ENCODE assay signal across 9 mouse cellular contexts in the genomic region with DNA sequence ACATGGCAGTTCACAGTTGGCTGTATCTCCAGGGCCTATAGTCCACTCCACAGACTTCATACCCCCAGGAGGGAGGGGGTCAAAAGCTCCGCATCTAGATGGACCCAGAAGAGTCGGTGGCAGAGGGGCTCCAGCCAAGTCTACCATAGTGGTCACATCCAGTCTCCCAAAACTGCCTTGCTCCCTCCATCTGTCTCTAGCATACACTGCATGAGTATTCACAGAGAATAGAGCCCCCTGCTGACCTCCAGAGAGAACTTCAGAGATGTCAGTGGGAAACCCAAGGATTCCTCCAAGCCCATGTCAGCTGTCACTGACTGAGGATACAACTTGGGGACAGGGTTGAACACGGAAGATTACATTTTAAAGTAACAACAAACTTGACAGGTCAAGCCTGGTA. TPM values are rescaled to one million over a fixed set of nuclear protein-coding genes. Genes with fewer than 3 reads are reported as not detected.
DNase-seq lines count a peak whose midpoint lies in the region; ATAC-seq and TF ChIP-seq lines count a peak whose summit lies in the region.
"Had no signal": no experiment of that assay in that cellular context is flagged by ENCODE, and none has a peak within 500 bp of the region (broad histone marks: within the 10 kb centered on the region; RNA-seq: fewer than 3 reads in every experiment).

No protein-coding gene starts in this region.

- ATAC-seq in forebrain, postnatal 0 days, result peak; percentile 42; the same call in 1 of the 2 replicates
- ATAC-seq in forebrain, embryonic 15.5 days (replicated peaks), result no peak
- no peak for ATAC-seq in liver, embryonic 14.5 days (ENCODE audit: insufficient read depth)
- ATAC-seq in liver, embryonic 11.5 days (replicated peaks; ENCODE audit: low FRiP score), result no peak

- no peak for DNase-seq in forebrain, postnatal 0 days
- no peak for DNase-seq in liver, embryonic 14.5 days (ENCODE audit: low read depth in 3 of 3, low spot score in 3 of 3)
- DNase-seq in liver, embryonic 11.5 days (ENCODE audit: low spot score), result no peak
- DNase-seq in ZHBTc4 (ENCODE audit: low read depth, low spot score), result peak; percentile 76
- DNase-seq in naive thymus-derived CD4-positive, alpha-beta T cell, adult 2 months (ENCODE audit: low read depth), result peak; percentile 67
- no peak for DNase-seq in ovary, postnatal 36 days (ENCODE audit: low spot score)
- DNase-seq in cerebellum, adult 11 months, result no peak

- H3K27ac ChIP-seq in forebrain, postnatal 0 days (ENCODE audit: low read depth, low read length), result no peak overlapping the region
- no peak overlapping the region for H3K27ac ChIP-seq in forebrain, embryonic 15.5 days (replicated peaks)
- H3K27ac ChIP-seq in liver, embryonic 14.5 days, result no peak overlapping the region
- no peak overlapping the region for H3K27ac ChIP-seq in liver, embryonic 11.5 days (ENCODE audit: low read depth, low read length)

- H3K9me3 ChIP-seq in forebrain, postnatal 0 days (ENCODE audit: low read length), result no peaks in the 10 kb centered on the region
- no peaks in the 10 kb centered on the region for H3K9me3 ChIP-seq in forebrain, embryonic 15.5 days
- no peaks in the 10 kb centered on the region for H3K9me3 ChIP-seq in liver, embryonic 14.5 days (ENCODE audit: control insufficient read depth, low read length)
- H3K9me3 ChIP-seq in liver, embryonic 11.5 days (ENCODE audit: control insufficient read depth, low read length), result no peaks in the 10 kb centered on the region
- H3K9me3 ChIP-seq: megakaryocyte, embryonic 14.5 days had no signal

- H3K4me2 ChIP-seq in forebrain, postnatal 0 days (ENCODE audit: low read depth), result no peak overlapping the region
- H3K4me2 ChIP-seq in forebrain, embryonic 15.5 days (replicated peaks), result no peak overlapping the region
- no peak overlapping the region for H3K4me2 ChIP-seq in liver, embryonic 14.5 days (ENCODE audit: low read depth)
- H3K4me2 ChIP-seq in liver, embryonic 11.5 days, result no peak overlapping the region

- peak; percentile 61 for TF ChIP-seq CTCF in forebrain, postnatal 0 days (IDR thresholded peaks at IDR 0.05; ENCODE audit: low read depth)
- TF ChIP-seq CTCF in liver, embryonic 14.5 days (IDR thresholded peaks at IDR 0.05; ENCODE audit: low read depth), result peak; percentile 72

- H3K27me3 ChIP-seq in forebrain, postnatal 0 days (ENCODE audit: insufficient read depth, low read length), result no peaks in the 10 kb centered on the region
- no peaks in the 10 kb centered on the region for H3K27me3 ChIP-seq in forebrain, embryonic 15.5 days
- H3K27me3 ChIP-seq in liver, embryonic 14.5 days (ENCODE audit: control insufficient read depth, insufficient read depth, low read length), result no peaks in the 10 kb centered on the region
- no peaks in the 10 kb centered on the region for H3K27me3 ChIP-seq in liver, embryonic 11.5 days (replicated peaks; ENCODE audit: control insufficient read depth, insufficient read depth, low read length)
- H3K27me3 ChIP-seq: megakaryocyte, embryonic 14.5 days had no signal

- no peak overlapping the region for H3K4me3 ChIP-seq in forebrain, postnatal 0 days (ENCODE audit: low read depth, low read length)
- H3K4me3 ChIP-seq in forebrain, embryonic 15.5 days, result no peak overlapping the region
- H3K4me3 ChIP-seq in liver, embryonic 14.5 days (ENCODE audit: insufficient read depth in 1 of 2, low read depth in 2 of 2, low read length in 2 of 2), result no peak overlapping the region
- H3K4me3 ChIP-seq in liver, embryonic 11.5 days (ENCODE audit: low read depth, low read length), result no peak overlapping the region
- H3K4me3 ChIP-seq: megakaryocyte, embryonic 14.5 days had no signal

- WGBS in forebrain, postnatal 0 days, result 81% methylated on average over 3 of the region's 3 CpGs
- 63% methylated on average over 3 of the region's 3 CpGs for WGBS in forebrain, embryonic 15.5 days
- 40% methylated on average over 3 of the region's 3 CpGs for WGBS in liver, embryonic 14.5 days (ENCODE audit: insufficient replicate concordance)
- WGBS in liver, embryonic 11.5 days, result 49% methylated on average over 3 of the region's 3 CpGs

- H3K9ac ChIP-seq in forebrain, postnatal 0 days, result no peak overlapping the region
- no peak overlapping the region for H3K9ac ChIP-seq in forebrain, embryonic 15.5 days (replicated peaks)
- no peak overlapping the region for H3K9ac ChIP-seq in liver, embryonic 14.5 days (replicated peaks)
- H3K9ac ChIP-seq in liver, embryonic 11.5 days (ENCODE audit: low read depth, low read length), result no peak overlapping the region

- no peaks in the 10 kb centered on the region for H3K36me3 ChIP-seq in forebrain, postnatal 0 days (ENCODE audit: insufficient read depth)
- no peaks in the 10 kb centered on the region for H3K36me3 ChIP-seq in forebrain, embryonic 15.5 days
- H3K36me3 ChIP-seq in liver, embryonic 14.5 days (replicated peaks; ENCODE audit: control insufficient read depth, insufficient read depth, low read depth), result no peaks in the 10 kb centered on the region
- H3K36me3 ChIP-seq in liver, embryonic 11.5 days (ENCODE audit: control insufficient read depth, insufficient read depth, low read length), result no peaks in the 10 kb centered on the region

- no peaks in the 10 kb centered on the region for H3K4me1 ChIP-seq in forebrain, postnatal 0 days (ENCODE audit: insufficient read depth)
- H3K4me1 ChIP-seq in forebrain, embryonic 15.5 days, result no peaks in the 10 kb centered on the region
- peaks cover 20 to 29% of the 10 kb centered on the region in 2 experiments for H3K4me1 ChIP-seq in liver, embryonic 14.5 days (replicated peaks; ENCODE audit: control insufficient read depth in 2 of 2, insufficient read depth in 2 of 2, low read length in 1 of 2)
- H3K4me1 ChIP-seq in liver, embryonic 11.5 days (replicated peaks; ENCODE audit: control insufficient read depth, insufficient read depth, low read length), result peaks cover 39% of the 10 kb centered on the region

- TF ChIP-seq EP300 in liver, embryonic 14.5 days (IDR thresholded peaks at IDR 0.05; ENCODE audit: low read depth), result no peak

RNA-seq across cellular contexts. Expression of gene Cd2bp2, which starts 10.2 kb away (rescaled TPM):
- 89.9 and 131 TPM in 2 replicates for total RNA-seq in forebrain, postnatal 0 days (2014; rRNA removed)
- polyA plus RNA-seq in forebrain, postnatal 0 days (2015; fragmentation: Nextera tagmentation; extraction: Ambion mirVana), result 55.0 and 67.5 TPM in 2 replicates
- 86.7 and 91.5 TPM in 2 replicates for polyA plus RNA-seq in forebrain, embryonic 15.5 days (2015; fragmentation: Nextera tagmentation; extraction: Ambion mirVana)
- polyA plus RNA-seq in liver, embryonic 14.5 days (2012; rRNA removed), result 17.6 and 27.6 TPM in 2 replicates
- 17.4 and 18.4 TPM in 2 replicates for polyA plus RNA-seq in liver, embryonic 14.5 days (2014; fragmentation: Nextera tagmentation; extraction: Ambion mirVana)
- 50.3 and 59.5 TPM in 2 replicates for polyA plus RNA-seq in liver, embryonic 11.5 days (2014; fragmentation: Nextera tagmentation; extraction: Ambion mirVana)

RNA-seq across cellular contexts. Expression of gene Tbc1d10b, which starts 22.7 kb away (rescaled TPM):
- total RNA-seq in forebrain, postnatal 0 days (2014; rRNA removed), result 63.8 and 68.7 TPM in 2 replicates
- polyA plus RNA-seq in forebrain, postnatal 0 days (2015; fragmentation: Nextera tagmentation; extraction: Ambion mirVana), result 18.1 and 24.8 TPM in 2 replicates
- polyA plus RNA-seq in forebrain, embryonic 15.5 days (2015; fragmentation: Nextera tagmentation; extraction: Ambion mirVana), result 33.6 and 35.1 TPM in 2 replicates
- 12.8 and 15.5 TPM in 2 replicates for polyA plus RNA-seq in liver, embryonic 14.5 days (2012; rRNA removed)
- 10.9 and 13.2 TPM in 2 replicates for polyA plus RNA-seq in liver, embryonic 14.5 days (2014; fragmentation: Nextera tagmentation; extraction: Ambion mirVana)
- 28.2 and 29.0 TPM in 2 replicates for polyA plus RNA-seq in liver, embryonic 11.5 days (2014; fragmentation: Nextera tagmentation; extraction: Ambion mirVana)

RNA-seq across cellular contexts. Expression of gene Mylpf, which starts 23.1 kb away (rescaled TPM):
- total RNA-seq in forebrain, postnatal 0 days (2014; rRNA removed), result 0.52 and 1.6 TPM in 2 replicates
- polyA plus RNA-seq in forebrain, postnatal 0 days (2015; fragmentation: Nextera tagmentation; extraction: Ambion mirVana), result 1.8 and 3.2 TPM in 2 replicates
- 6.1 and 6.3 TPM in 2 replicates for polyA plus RNA-seq in forebrain, embryonic 15.5 days (2015; fragmentation: Nextera tagmentation; extraction: Ambion mirVana)
- polyA plus RNA-seq in liver, embryonic 14.5 days (2012; rRNA removed), result 10.6 and 15.6 TPM in 2 replicates
- 31.0 and 31.1 TPM in 2 replicates for polyA plus RNA-seq in liver, embryonic 14.5 days (2014; fragmentation: Nextera tagmentation; extraction: Ambion mirVana)
- polyA plus RNA-seq in liver, embryonic 11.5 days (2014; fragmentation: Nextera tagmentation; extraction: Ambion mirVana), result 31.5 and 33.6 TPM in 2 replicates

RNA-seq across cellular contexts. Expression of gene Zfp553, which starts 47.3 kb away (rescaled TPM):
- total RNA-seq in forebrain, postnatal 0 days (2014; rRNA removed), result 34.3 and 46.6 TPM in 2 replicates
- 29.8 and 35.9 TPM in 2 replicates for polyA plus RNA-seq in forebrain, postnatal 0 days (2015; fragmentation: Nextera tagmentation; extraction: Ambion mirVana)
- 70.7 and 71.5 TPM in 2 replicates for polyA plus RNA-seq in forebrain, embryonic 15.5 days (2015; fragmentation: Nextera tagmentation; extraction: Ambion mirVana)
- 3.3 and 3.4 TPM in 2 replicates for polyA plus RNA-seq in liver, embryonic 14.5 days (2012; rRNA removed)
- polyA plus RNA-seq in liver, embryonic 14.5 days (2014; fragmentation: Nextera tagmentation; extraction: Ambion mirVana), result 2.4 and 2.8 TPM in 2 replicates
- polyA plus RNA-seq in liver, embryonic 11.5 days (2014; fragmentation: Nextera tagmentation; extraction: Ambion mirVana), result 17.2 TPM in 2 replicates

RNA-seq across cellular contexts. Expression of gene Sept1, which starts 47.3 kb away (rescaled TPM):
- total RNA-seq in forebrain, postnatal 0 days (2014; rRNA removed), result 6.5 and 8.0 TPM in 2 replicates
- polyA plus RNA-seq in forebrain, postnatal 0 days (2015; fragmentation: Nextera tagmentation; extraction: Ambion mirVana), result 5.6 and 6.7 TPM in 2 replicates
- polyA plus RNA-seq in forebrain, embryonic 15.5 days (2015; fragmentation: Nextera tagmentation; extraction: Ambion mirVana), result 21.8 and 27.8 TPM in 2 replicates
- 10.3 and 16.1 TPM in 2 replicates for polyA plus RNA-seq in liver, embryonic 14.5 days (2012; rRNA removed)
- 7.0 TPM in 2 replicates for polyA plus RNA-seq in liver, embryonic 14.5 days (2014; fragmentation: Nextera tagmentation; extraction: Ambion mirVana)
- 14.9 and 17.5 TPM in 2 replicates for polyA plus RNA-seq in liver, embryonic 11.5 days (2014; fragmentation: Nextera tagmentation; extraction: Ambion mirVana)

Comparison
In these comparisons a context has a peak if more than half of its experiments do, and no peak if none do; other contexts are left out.
1. DNase-seq: peak in ZHBTc4 (single experiment) and naive thymus-derived CD4-positive, alpha-beta T cell, adult 2 months (single experiment); none in forebrain, postnatal 0 days (single experiment), liver, embryonic 14.5 days (0 of 3), liver, embryonic 11.5 days (single experiment), ovary, postnatal 36 days (single experiment) and cerebellum, adult 11 months (single experiment).